Mouse (Mus musculus) CH12.LX (cell line): Measurements from ENCODE around the gene Wwc2. TPM values are rescaled to one million over a fixed set of nuclear protein-coding genes. Genes with fewer than 3 reads are reported as not detected.

Experiments
- DNase-seq: peaks from one replicate; pipeline ENCODE4 v3.0.0-alpha.2; 2013; ENCODE audit errors: extremely low read depth
- H3K27ac ChIP-seq: 2 replicates; pipeline ENCODE4 v1.5.1; 2012; ENCODE audit warnings: low read depth, mild to moderate bottlenecking, control low read depth, moderate library complexity; ENCODE audit not compliant: insufficient read depth
- H3K27me3 ChIP-seq: replicated peaks from 2 replicates; pipeline ENCODE3; 2012; ENCODE audit warnings: inconsistent platforms
- H3K36me3 ChIP-seq, 2 experiments: replicated peaks in 1 of 2; 2 replicates each; pipeline versions ENCODE3 to v1.6.1; 2012; ENCODE audit warnings: inconsistent platforms in 1 of 2, low read length in 1 of 2, mild to moderate bottlenecking in 1 of 2, mixed read lengths in 1 of 2, moderate library complexity in 1 of 2; ENCODE audit not compliant: control insufficient read depth in 1 of 2, insufficient read depth in 1 of 2
- H3K4me1 ChIP-seq, 2 experiments: 2 replicates each; pipeline ENCODE4 v1.6.1; 2012; ENCODE audit warnings: inconsistent platforms in 1 of 2, moderate library complexity in 1 of 2; ENCODE audit not compliant: insufficient read depth in 2 of 2, control insufficient read depth in 1 of 2
- H3K4me2 ChIP-seq: 2 replicates; pipeline ENCODE4 v1.6.1; 2012; ENCODE audit warnings: low read depth, mild to moderate bottlenecking, control low read depth; ENCODE audit not compliant: poor library complexity, insufficient read depth, severe bottlenecking
- H3K4me3 ChIP-seq, 3 experiments: fragments of 150-350 bp in 1 of 3; sonication (generic) in 1 of 3; replicated peaks in 1 of 3; 2 replicates each; pipeline versions ENCODE3 to v1.5.1; 2011 to 2012; ENCODE audit warnings: low read depth in 2 of 3, low read length in 2 of 3, mild to moderate bottlenecking in 2 of 3, moderate library complexity in 2 of 3, control low read depth in 1 of 3, improper control_type of control experiment in 1 of 3, inconsistent platforms in 1 of 3, mixed read lengths in 1 of 3; ENCODE audit not compliant: poor library complexity in 1 of 3
- H3K79me2 ChIP-seq: replicated peaks from 2 replicates; pipeline ENCODE4 v1.6.1; 2012; ENCODE audit warnings: mild to moderate bottlenecking, moderate library complexity; ENCODE audit not compliant: control insufficient read depth, poor library complexity, insufficient read depth, severe bottlenecking; ENCODE audit errors: extremely low read depth
- H3K9ac ChIP-seq: 2 replicates; pipeline ENCODE4 v1.6.1; 2012; ENCODE audit warnings: low read depth, mild to moderate bottlenecking, control low read depth, moderate library complexity; ENCODE audit not compliant: insufficient read depth
- H3K9me3 ChIP-seq: replicated peaks from 2 replicates; pipeline ENCODE3; 2012; ENCODE audit warnings: low read length, inconsistent platforms, mixed read lengths
- CHD1 ChIP-seq: IDR thresholded peaks from 2 replicates; pipeline ENCODE4 v1.6.1; 2012; ENCODE audit warnings: low read depth, low read length, improper control_type of control experiment, inconsistent platforms
- EP300 ChIP-seq: IDR thresholded peaks from 2 replicates; pipeline ENCODE4 v1.6.1; 2011; ENCODE audit warnings: low read length, improper control_type of control experiment
- ETS1 ChIP-seq: conservative IDR thresholded peaks from 2 replicates; pipeline ENCODE4 v1.6.1; 2012; ENCODE audit warnings: low read depth, mild to moderate bottlenecking, inconsistent platforms, low read length, improper control_type of control experiment, moderate library complexity
- GABPA ChIP-seq: IDR thresholded peaks from 2 replicates; pipeline ENCODE4 v1.6.1; 2012; ENCODE audit warnings: low read depth, low read length, improper control_type of control experiment, inconsistent platforms; ENCODE audit not compliant: insufficient replicate concordance
- HCFC1 ChIP-seq: IDR thresholded peaks from 2 replicates; pipeline ENCODE4 v1.6.1; 2012; ENCODE audit warnings: low read depth, mild to moderate bottlenecking, inconsistent platforms, low read length, improper control_type of control experiment
- JUN ChIP-seq: IDR thresholded peaks from 2 replicates; pipeline ENCODE4 v1.6.1; 2011; ENCODE audit warnings: low read depth, mild to moderate bottlenecking, low read length, improper control_type of control experiment, moderate library complexity; ENCODE audit not compliant: insufficient read depth
- MAX ChIP-seq: IDR thresholded peaks from 2 replicates; pipeline ENCODE4 v1.6.1; 2011; ENCODE audit warnings: low read length, improper control_type of control experiment
- MAZ ChIP-seq: IDR thresholded peaks from 2 replicates; pipeline ENCODE4 v1.6.1; 2012; ENCODE audit warnings: low read depth, mild to moderate bottlenecking, inconsistent platforms, low read length, improper control_type of control experiment, moderate library complexity
- NELFE ChIP-seq: IDR thresholded peaks from 2 replicates; pipeline ENCODE4 v1.6.1; 2011; ENCODE audit warnings: low read depth, low read length, improper control_type of control experiment
- NRF1 ChIP-seq: IDR thresholded peaks from 2 replicates; pipeline ENCODE4 v1.6.1; 2014; ENCODE audit warnings: low read depth, mild to moderate bottlenecking, inconsistent platforms, low read length, improper control_type of control experiment, moderate library complexity
- POLR2A ChIP-seq: IDR thresholded peaks from 2 replicates; pipeline ENCODE4 v1.6.1; 2011; ENCODE audit warnings: low read depth, mild to moderate bottlenecking, improper control_type of control experiment, low read length
- RAD21 ChIP-seq: IDR thresholded peaks from 2 replicates; pipeline ENCODE4 v1.6.1; 2011; ENCODE audit warnings: low read depth, mild to moderate bottlenecking, low read length, improper control_type of control experiment, moderate library complexity
- RCOR1 ChIP-seq: conservative IDR thresholded peaks from 2 replicates; pipeline ENCODE4 v1.6.1; 2012; ENCODE audit warnings: low read depth, mild to moderate bottlenecking, inconsistent platforms, low read length, improper control_type of control experiment
- SIN3A ChIP-seq: IDR thresholded peaks from 2 replicates; pipeline ENCODE4 v1.6.1; 2012; ENCODE audit warnings: low read length, improper control_type of control experiment, inconsistent platforms
- TBP ChIP-seq: conservative IDR thresholded peaks from 2 replicates; pipeline ENCODE4 v1.6.1; 2011; ENCODE audit warnings: low read depth, low read length, improper control_type of control experiment
- USF2 ChIP-seq: conservative IDR thresholded peaks from 2 replicates; pipeline ENCODE4 v1.6.1; 2011; ENCODE audit warnings: low read depth, low read length, improper control_type of control experiment
- ZKSCAN1 ChIP-seq: IDR thresholded peaks from 2 replicates; pipeline ENCODE4 v1.6.1; 2012; ENCODE audit warnings: low read depth, inconsistent platforms, low read length, improper control_type of control experiment, borderline replicate concordance
- ZMIZ1 ChIP-seq: IDR thresholded peaks from 2 replicates; pipeline ENCODE4 v1.6.1; 2012; ENCODE audit warnings: low read depth, mild to moderate bottlenecking, inconsistent platforms, low read length, improper control_type of control experiment
- ZNF384 ChIP-seq: IDR thresholded peaks from 2 replicates; pipeline ENCODE4 v1.6.1; 2012; ENCODE audit warnings: low read depth, low read length, improper control_type of control experiment, inconsistent platforms
- dilution Hi-C: fragments of 300-500 bp; cut with MboI; formaldehyde crosslinking; loops from 2 replicates; pipeline ENCODE4 v1.14.3; 2020; ENCODE audit warnings: low sequenced_read_pairs; ENCODE audit not compliant: extremely low pct_unique_long_range_greater_than_20kb, extremely low pct_ligation_motif_present
- in situ Hi-C: fragments of 300-500 bp; cut with MboI; formaldehyde crosslinking; loops from 3 replicates; pipeline ENCODE4 v1.14.3; 2019; ENCODE audit warnings: low sequenced_read_pairs, low pct_ligation_motif_present, low pct_unique_long_range_greater_than_20kb, mixed read lengths
- polyA plus RNA-seq: library from polyadenylated mRNA; unstranded; fragments of >175 nt; gene quantifications from 2 replicates; pipeline ENCODE4 v1.2.1, GENCODE M21; 2012; ENCODE audit warnings: low read depth; ENCODE audit not compliant: insufficient read length
- total RNA-seq, 2 experiments: library from RNA; depleted of rRNA; stranded (reverse); fragments of 300-350 nt in 1 of 2; fragments of >200 nt in 1 of 2; gene quantifications; 2 replicates each; pipeline ENCODE4 v1.2.3; 2012 to 2014

Wwc2 gene
- total and polyA plus RNA-seq, 3 experiments: 0.04 to 1.1 (median 0.32) TPM

- no peaks in the 10 kb centered on the region for H3K79me2 ChIP-seq
- dilution Hi-C loops: no loop called here
- no peak overlapping the region for H3K4me2 ChIP-seq
- in situ Hi-C loops: no loop called here
- no peak overlapping the region for H3K27ac ChIP-seq
- H3K9me3 ChIP-seq: no peaks in the 10 kb centered on the region
- no peak overlapping the region for H3K9ac ChIP-seq
- TF ChIP-seq CHD1 (no peak), NELFE (no peak), ZMIZ1 (no peak), ZKSCAN1 (no peak), RAD21 (no peak), RCOR1 (no peak), ZNF384 (no peak), SIN3A (no peak), NRF1 (no peak), MAZ (no peak), GABPA (no peak)
- TF ChIP-seq, all 38 proteins: peak for 0
- peaks cover 0 to 2% of the 10 kb centered on the region in 2 experiments for H3K36me3 ChIP-seq
- H3K4me3 ChIP-seq: no peak overlapping the region
- no peak for DNase-seq
- H3K27me3 ChIP-seq: no peaks in the 10 kb centered on the region
- H3K4me1 ChIP-seq: peaks cover 0 to 7% of the 10 kb centered on the region in 2 experiments; a peak in 2 of 4 replicates
These were observed 143.6 kb downstream of the Wwc2 start for GRCm38 (mm10) chr8:47847161-47847560.

- no peak for TF ChIP-seq MAX
- TF ChIP-seq HCFC1: no peak
- no peak for TF ChIP-seq RAD21
- no peak for TF ChIP-seq EP300
- no peak for TF ChIP-seq JUN
- no peak for TF ChIP-seq ETS1
- TF ChIP-seq ZKSCAN1: no peak
- TF ChIP-seq POLR2A: no peak
- TF ChIP-seq TBP: no peak
- TF ChIP-seq USF2: no peak
- dilution Hi-C loops: no loop called here
These were observed 144.8 kb downstream of the Wwc2 start for GRCm38 (mm10) chr8:47845956-47846355.

More at GRCm38 (mm10) chr8:47845956-47846355, 144.8 kb downstream of the Wwc2 start:
- H3K79me2 ChIP-seq: no peaks in the 10 kb centered on the region
- no peak for DNase-seq
- no peak overlapping the region for H3K4me3 ChIP-seq
- no peak overlapping the region for H3K27ac ChIP-seq
- no peak overlapping the region for H3K9ac ChIP-seq
- no peaks in the 10 kb centered on the region for H3K27me3 ChIP-seq
- H3K4me2 ChIP-seq: no peak overlapping the region
- peaks cover 0 to 2% of the 10 kb centered on the region in 2 experiments for H3K36me3 ChIP-seq
- in situ Hi-C loops: no loop called here
- no peaks in the 10 kb centered on the region for H3K4me1 ChIP-seq
- no peaks in the 10 kb centered on the region for H3K9me3 ChIP-seq
